14 mouse cellular contexts compared by ENCODE assay signal in genomic region chr5:4732241-4733229, GRCm38 (mm10). TPM values are rescaled to one million over a fixed set of nuclear protein-coding genes. Genes with fewer than 3 reads are reported as not detected.
DNase-seq lines count a peak whose midpoint lies in the region; ATAC-seq lines count a peak whose summit lies in the region.
"Had no signal": no experiment of that assay in that cellular context is flagged by ENCODE, and none has a peak within 500 bp of the region (broad histone marks: within the 10 kb centered on the region; RNA-seq: fewer than 3 reads in every experiment).

No protein-coding gene starts in this region.

- peak; percentile 13 for DNase-seq in embryo, embryonic 10.5 days (ENCODE audit: low spot score)
- no peak for DNase-seq in embryo, embryonic 10 days (ENCODE audit: low spot score)
- no peak for DNase-seq in midbrain, embryonic 11.5 days (ENCODE audit: low spot score, missing footprints)
- no peak for DNase-seq in midbrain, embryonic 10.5 days (ENCODE audit: low spot score)
- DNase-seq in kidney, postnatal 14 days, result peak; percentile 24
- DNase-seq in spleen, postnatal 10 days (ENCODE audit: low spot score in 2 of 2), result no peak
- no peak for DNase-seq in thymus, postnatal 4 days
- DNase-seq: adrenal gland, postnatal 10 days; cerebellum, postnatal 36 days; lung, postnatal 4 days had no signal

- H3K4me3 ChIP-seq in midbrain, embryonic 11.5 days (ENCODE audit: low read depth, low read length), result no peak overlapping the region
- H3K4me3 ChIP-seq in midbrain, embryonic 10.5 days, result no peak overlapping the region
- no peak overlapping the region for H3K4me3 ChIP-seq in neural tube, embryonic 13.5 days
- H3K4me3 ChIP-seq: heart, embryonic 15.5 days had no signal

- no peaks in the 10 kb centered on the region for H3K27me3 ChIP-seq in midbrain, embryonic 11.5 days (ENCODE audit: control insufficient read depth, insufficient read depth, low read length)
- H3K27me3 ChIP-seq in midbrain, embryonic 10.5 days (ENCODE audit: low read depth, poor library complexity, severe bottlenecking), result peaks cover 8% of the 10 kb centered on the region; the same call in 1 of the 2 replicates
- H3K27me3 ChIP-seq in neural tube, embryonic 13.5 days, result peaks cover 10% of the 10 kb centered on the region
- H3K27me3 ChIP-seq: heart, embryonic 15.5 days had no signal

- H3K27ac ChIP-seq in midbrain, embryonic 11.5 days (ENCODE audit: low read depth, low read length), result no peak overlapping the region
- no peak overlapping the region for H3K27ac ChIP-seq in midbrain, embryonic 10.5 days (replicated peaks)
- H3K27ac ChIP-seq in neural tube, embryonic 13.5 days (replicated peaks), result no peak overlapping the region
- H3K27ac ChIP-seq: liver, embryonic 14.5 days had no signal

- peak; percentile 46; the same call in 1 of the 2 replicates for ATAC-seq in midbrain, embryonic 11.5 days (ENCODE audit: low FRiP score)
- ATAC-seq in neural tube, embryonic 13.5 days (ENCODE audit: low read depth), result peak; percentile 75
- ATAC-seq: inflammation-experienced regulatory T-cells, adult 6 months had no signal

- peaks cover 3% of the 10 kb centered on the region; the same call in 1 of the 2 replicates for H3K4me1 ChIP-seq in midbrain, embryonic 11.5 days (ENCODE audit: control insufficient read depth, insufficient read depth, low read length)
- peaks cover 22% of the 10 kb centered on the region for H3K4me1 ChIP-seq in midbrain, embryonic 10.5 days
- H3K4me1 ChIP-seq in neural tube, embryonic 13.5 days (replicated peaks), result peaks cover 30% of the 10 kb centered on the region

- no peaks in the 10 kb centered on the region for H3K9me3 ChIP-seq in midbrain, embryonic 11.5 days (ENCODE audit: control insufficient read depth, low read length)
- no peaks in the 10 kb centered on the region for H3K9me3 ChIP-seq in midbrain, embryonic 10.5 days (replicated peaks)
- no peaks in the 10 kb centered on the region for H3K9me3 ChIP-seq in neural tube, embryonic 13.5 days
- H3K9me3 ChIP-seq: heart, embryonic 15.5 days had no signal

- H3K36me3 ChIP-seq in midbrain, embryonic 11.5 days (ENCODE audit: control insufficient read depth, insufficient read depth, low read length), result no peaks in the 10 kb centered on the region
- no peaks in the 10 kb centered on the region for H3K36me3 ChIP-seq in midbrain, embryonic 10.5 days
- H3K36me3 ChIP-seq in neural tube, embryonic 13.5 days, result no peaks in the 10 kb centered on the region
- H3K36me3 ChIP-seq: heart, embryonic 15.5 days had no signal

- WGBS in midbrain, embryonic 11.5 days, result 75% methylated on average over 10 of the region's 10 CpGs
- WGBS in midbrain, embryonic 10.5 days, result 78% methylated on average over 10 of the region's 10 CpGs
- WGBS in neural tube, embryonic 13.5 days, result 29% methylated on average over 10 of the region's 10 CpGs

- H3K4me2 ChIP-seq in midbrain, embryonic 11.5 days, result no peak overlapping the region
- H3K4me2 ChIP-seq in neural tube, embryonic 13.5 days, result no peak overlapping the region
- H3K4me2 ChIP-seq: heart, embryonic 15.5 days had no signal

- H3K9ac ChIP-seq in midbrain, embryonic 11.5 days (ENCODE audit: low read length), result no peak overlapping the region
- H3K9ac ChIP-seq in neural tube, embryonic 13.5 days, result no peak overlapping the region
- H3K9ac ChIP-seq: heart, embryonic 15.5 days; liver, embryonic 14.5 days had no signal

RNA-seq across cellular contexts. Expression of gene Fzd1, which starts 25.3 kb away (rescaled TPM):
- 26.5 and 26.9 TPM in 2 replicates for polyA plus RNA-seq in midbrain, embryonic 11.5 days (2014; fragmentation: Nextera tagmentation; extraction: Ambion mirVana)
- 11.2 and 16.0 TPM in 2 replicates for polyA plus RNA-seq in midbrain, embryonic 10.5 days (2016; fragmentation: Nextera tagmentation; extraction: Ambion mirVana)
- polyA plus RNA-seq in neural tube, embryonic 13.5 days (2015; fragmentation: Nextera tagmentation; extraction: Ambion mirVana), result 9.8 and 12.1 TPM in 2 replicates
- polyA plus RNA-seq: inflammation-experienced regulatory T-cells, adult 6 months had no signal

Comparison
In these comparisons a context has a peak if more than half of its experiments do, and no peak if none do; other contexts are left out.
1. DNase-seq: peak in embryo, embryonic 10.5 days (single experiment) and kidney, postnatal 14 days (single experiment); none in embryo, embryonic 10 days (single experiment), midbrain, embryonic 11.5 days (single experiment), midbrain, embryonic 10.5 days (single experiment), spleen, postnatal 10 days (0 of 2) and thymus, postnatal 4 days (single experiment).